Mouse (Mus musculus): ENCODE measurements around the gene Pdx1.

Pdx1 gene

DNA sequence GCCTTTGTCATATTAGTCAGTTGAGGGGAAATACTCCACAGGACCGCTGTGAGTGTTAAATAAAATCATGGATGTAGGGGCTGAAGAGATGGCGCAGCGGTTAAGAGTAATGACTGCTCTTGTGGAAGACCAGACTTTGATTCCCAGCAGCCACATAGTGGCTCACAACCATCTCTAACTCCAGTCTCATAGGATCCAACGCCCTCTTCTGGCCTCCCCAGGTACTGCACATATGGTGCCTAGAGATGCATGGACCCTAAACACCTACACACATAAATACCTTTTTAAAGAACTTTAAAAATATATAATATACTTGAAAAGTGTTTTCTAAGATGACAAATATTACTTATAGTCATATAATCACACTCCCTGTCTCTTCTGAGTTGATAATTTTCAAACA is 14.6 kb downstream of the Pdx1 start:
- DNase-seq (ENCODE audit: low spot score in 2 of 2): no peak

- DNase-seq (ENCODE audit: low spot score in 2 of 2): no peak
Measured at GRCm38 (mm10) chr5:147291764-147292505, 22.2 kb downstream of the Pdx1 start.

DNA sequence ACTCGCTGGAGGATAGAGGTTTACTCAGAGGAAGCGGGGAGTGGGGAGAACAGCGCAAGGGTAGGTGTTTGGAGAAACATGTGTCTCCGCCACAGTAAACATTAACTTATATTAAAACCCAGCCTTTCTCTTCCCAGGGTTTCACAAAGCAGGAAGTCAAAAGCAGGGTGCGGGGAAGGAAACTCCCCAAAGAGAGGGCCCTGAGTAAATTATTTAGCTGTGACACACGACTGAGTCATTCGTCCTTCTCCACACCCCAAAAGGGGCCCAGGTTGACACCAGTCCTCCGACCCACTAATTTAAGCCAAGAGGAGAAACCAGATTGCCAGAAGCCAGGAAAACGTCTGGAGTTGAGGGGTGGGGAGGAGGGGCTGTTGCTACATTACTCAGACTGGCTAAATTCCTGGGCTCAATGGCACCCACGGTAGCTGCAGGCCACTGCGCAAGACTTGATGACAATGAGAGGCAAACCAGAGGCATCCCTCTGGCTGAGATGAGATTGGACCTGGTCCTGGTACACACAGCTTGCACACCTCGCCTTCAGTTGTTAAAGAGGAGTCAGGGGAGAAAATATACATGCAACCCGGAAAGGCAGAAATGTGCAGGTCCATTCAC is 22.9 kb downstream of the Pdx1 start:
- DNase-seq (ENCODE audit: low spot score in 2 of 2): no peak

- DNase-seq (ENCODE audit: low spot score in 2 of 2): peak; percentile 42 to 55
Measured at GRCm38 (mm10) chr5:147293127-147293910, 23.6 kb downstream of the Pdx1 start.

- no peak for DNase-seq (ENCODE audit: low spot score in 2 of 2)
Measured at GRCm38 (mm10) chr5:147294121-147294520, 24.4 kb downstream of the Pdx1 start.

GRCm38 (mm10) chr5:147297249-147297648 is 27.5 kb downstream of the Pdx1 start:
- no peak for DNase-seq (ENCODE audit: low spot score in 2 of 2)

DNA sequence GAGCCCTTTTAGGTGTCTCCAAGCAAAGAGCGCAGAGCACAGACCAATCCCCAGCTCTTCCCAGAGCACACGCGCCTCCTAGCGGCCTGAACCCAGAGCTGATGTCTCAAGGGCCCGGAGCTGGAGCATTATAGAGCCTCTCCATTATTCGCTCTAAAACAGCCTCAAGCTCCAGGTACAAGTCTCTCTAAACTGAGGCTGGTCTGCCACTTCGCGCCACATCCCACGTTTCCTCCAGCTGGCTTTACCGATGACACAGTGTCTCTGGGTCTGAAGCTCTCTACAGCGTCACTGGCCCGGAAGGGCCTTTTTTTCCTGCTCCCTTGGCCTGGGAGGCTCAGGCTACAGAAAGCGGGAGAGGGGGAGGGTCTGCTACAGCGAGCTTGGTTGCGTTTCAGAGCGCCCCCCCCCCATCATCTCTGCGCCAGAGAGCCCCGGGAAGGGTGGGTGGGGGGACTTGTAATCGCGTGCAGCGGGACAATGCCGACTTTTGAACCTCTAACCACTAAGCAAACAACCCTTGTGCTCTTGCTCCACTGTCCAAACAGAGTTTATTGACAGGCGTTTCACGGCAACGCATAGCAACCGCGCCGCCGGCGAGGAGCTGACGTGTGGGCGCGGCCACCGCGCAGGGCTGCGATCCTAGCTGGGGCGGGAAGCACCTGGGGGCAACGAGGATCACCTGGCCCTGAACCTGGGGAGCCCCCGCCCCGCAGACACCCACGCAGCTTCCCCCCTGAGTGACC is 29.7 kb downstream of the Pdx1 start:
- peak; percentile 26 to 47 for DNase-seq (ENCODE audit: low spot score in 2 of 2)

- no peak for DNase-seq (ENCODE audit: low spot score in 2 of 2)
Measured at GRCm38 (mm10) chr5:147300001-147300363, 30.2 kb downstream of the Pdx1 start.

DNA sequence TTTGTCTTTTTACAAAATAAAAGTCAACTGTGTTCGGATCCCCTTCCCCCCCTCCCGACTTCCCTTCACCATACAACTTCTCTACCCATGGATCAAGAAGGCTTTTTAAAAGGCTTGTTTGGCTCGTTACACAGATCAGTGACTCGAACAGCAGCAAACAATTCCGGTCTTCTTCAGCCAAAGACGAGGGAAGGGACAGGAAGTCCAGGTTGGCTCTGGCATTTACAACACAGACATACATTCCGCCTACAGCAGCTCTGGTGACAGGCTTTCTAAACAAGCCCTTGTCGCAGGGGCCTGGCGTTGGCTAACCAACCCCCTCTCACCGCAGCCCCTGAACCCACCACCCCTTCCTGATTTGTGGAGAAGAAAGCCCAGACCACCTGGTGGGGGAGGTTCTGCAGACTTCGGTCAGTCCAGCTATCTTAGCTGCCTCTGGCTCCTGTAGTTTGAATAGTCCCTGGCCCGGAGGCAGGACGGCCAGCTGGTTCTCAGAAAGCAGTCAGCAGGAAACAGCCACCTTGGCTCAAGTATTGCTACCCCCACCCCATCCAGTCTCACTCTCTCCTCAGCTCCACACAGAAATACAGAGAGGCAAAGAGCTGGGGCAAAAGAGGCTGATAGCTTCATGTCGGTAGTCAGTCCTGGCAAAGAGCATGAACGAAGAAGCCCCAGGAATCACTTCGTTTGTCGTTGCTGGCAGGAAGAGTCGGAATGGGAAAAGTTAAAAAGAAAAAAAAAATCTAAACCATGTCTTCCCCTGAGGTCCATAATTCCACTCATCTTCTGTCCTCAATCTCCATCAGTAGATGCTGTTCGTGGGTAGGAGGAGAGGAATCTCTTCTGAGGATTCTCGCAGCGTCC is 31.4 kb downstream of the Pdx1 start:
- DNase-seq (ENCODE audit: low spot score in 2 of 2): no peak

- no peak for DNase-seq (ENCODE audit: low spot score in 2 of 2)
Measured at GRCm38 (mm10) chr5:147301781-147302070, 32.0 kb downstream of the Pdx1 start.

DNA sequence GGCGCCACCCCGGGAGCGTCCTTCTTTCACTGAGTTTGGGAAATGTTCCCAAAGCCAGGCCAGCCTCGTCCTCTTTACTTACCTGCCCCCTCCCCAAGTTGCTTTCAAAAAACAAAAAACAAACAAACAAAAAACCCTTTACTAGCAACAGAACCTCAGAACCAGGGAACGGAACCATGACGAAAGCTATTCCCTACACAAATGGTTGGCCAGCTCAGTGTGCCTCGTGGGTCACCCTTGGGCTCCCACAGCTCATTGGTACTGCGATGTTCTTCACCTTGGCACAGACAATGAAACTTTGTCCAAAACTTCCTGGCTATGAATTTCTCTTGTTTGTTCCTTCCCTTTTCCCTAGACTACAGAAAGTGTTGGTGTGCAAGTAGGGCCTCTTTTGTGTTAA is 32.4 kb downstream of the Pdx1 start:
- DNase-seq (ENCODE audit: low spot score in 2 of 2): no peak

- no peak for DNase-seq (ENCODE audit: low spot score in 2 of 2)
Measured at GRCm38 (mm10) chr5:147302746-147303400, 33.1 kb downstream of the Pdx1 start.

DNA sequence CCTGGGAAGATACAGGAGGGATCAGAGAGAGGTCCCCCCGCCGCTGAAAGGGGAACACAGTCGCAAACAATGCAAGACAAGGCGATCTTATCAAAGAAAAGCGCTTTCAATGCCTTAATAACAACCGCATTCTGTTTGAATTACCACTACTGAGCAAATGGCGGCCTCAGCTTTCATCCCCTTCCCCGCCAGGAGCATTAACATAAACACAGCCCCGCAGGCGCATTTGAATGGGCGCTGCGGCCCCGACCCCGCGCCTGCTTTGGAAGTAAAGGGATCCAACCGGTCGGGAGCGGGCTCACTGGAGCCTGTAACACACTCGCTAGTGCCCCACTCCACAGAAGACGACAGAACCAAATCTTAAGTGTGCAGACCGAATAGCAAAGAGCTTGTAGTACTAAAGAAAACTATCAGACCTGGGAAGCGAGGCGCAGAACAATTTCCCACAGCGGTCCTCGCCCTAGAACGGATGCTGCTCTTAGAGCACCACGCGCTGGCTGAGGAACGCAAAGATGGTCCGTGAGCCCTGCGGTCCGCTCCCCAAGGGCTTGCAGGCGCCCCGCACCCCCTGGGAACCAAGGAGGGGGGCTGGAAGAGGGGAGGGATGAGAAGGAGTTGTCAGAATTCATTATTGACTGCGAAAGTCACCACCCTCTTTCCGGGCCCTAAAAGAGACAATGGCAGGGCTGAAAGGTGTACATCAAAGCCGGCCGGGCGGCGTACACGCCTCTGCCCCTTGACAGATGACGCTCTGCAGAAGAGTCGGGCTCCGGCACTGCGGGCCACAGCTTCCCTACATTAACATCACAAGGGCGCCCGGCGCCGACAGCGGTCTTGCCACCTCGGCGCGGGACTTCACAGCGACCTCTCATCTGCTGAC is 34.8 kb downstream of the Pdx1 start:
- DNase-seq (ENCODE audit: low spot score in 2 of 2): no peak

- no peak for DNase-seq (ENCODE audit: low spot score in 2 of 2)
Measured at GRCm38 (mm10) chr5:147305166-147305565, 35.4 kb downstream of the Pdx1 start.

- DNase-seq (ENCODE audit: low spot score in 2 of 2): no peak
Measured at GRCm38 (mm10) chr5:147305856-147306637, 36.3 kb downstream of the Pdx1 start.

DNA sequence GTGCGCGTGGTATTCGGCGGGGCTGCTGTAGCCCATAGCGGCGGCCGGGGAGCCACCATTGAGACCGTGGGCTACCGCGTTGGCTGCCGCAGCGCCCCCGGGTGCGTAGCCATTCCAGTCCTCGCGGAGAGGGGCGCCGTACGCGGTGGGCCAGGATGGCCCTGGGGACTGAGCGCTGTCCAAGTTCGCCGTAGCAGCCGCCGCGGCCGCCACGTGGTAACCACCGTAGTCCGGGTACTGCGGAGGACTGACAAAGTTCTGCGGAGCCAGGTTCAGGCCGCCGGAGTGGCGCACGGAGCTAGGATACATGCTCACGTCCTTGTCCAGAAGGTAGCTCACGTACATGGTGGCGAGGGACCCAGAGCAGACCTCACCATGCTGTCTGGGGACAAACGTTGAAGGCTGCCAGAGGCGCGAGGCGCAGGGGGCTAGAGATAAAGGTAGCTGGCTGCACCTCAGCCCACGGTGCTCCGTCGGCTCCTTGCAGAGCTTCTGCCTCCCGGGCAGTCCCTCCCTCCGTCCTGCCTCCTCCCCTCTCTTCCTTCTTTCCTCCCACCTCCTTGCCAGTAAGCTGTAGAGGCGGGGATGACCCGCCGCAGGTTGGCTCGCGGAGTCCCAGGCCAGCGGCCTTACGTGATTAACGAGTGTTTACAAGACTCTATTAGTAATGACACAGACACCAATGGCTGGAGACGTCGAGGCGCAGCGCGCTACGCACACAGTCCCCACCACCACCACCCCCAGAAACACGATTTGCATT is 37.1 kb downstream of the Pdx1 start, which contains the start of gene Cdx2:
Gene Cdx2, minus strand, starts transcription at position 633 of the 760 bp plus-strand sequence.
- DNase-seq (ENCODE audit: low spot score in 2 of 2): no peak

DNA sequence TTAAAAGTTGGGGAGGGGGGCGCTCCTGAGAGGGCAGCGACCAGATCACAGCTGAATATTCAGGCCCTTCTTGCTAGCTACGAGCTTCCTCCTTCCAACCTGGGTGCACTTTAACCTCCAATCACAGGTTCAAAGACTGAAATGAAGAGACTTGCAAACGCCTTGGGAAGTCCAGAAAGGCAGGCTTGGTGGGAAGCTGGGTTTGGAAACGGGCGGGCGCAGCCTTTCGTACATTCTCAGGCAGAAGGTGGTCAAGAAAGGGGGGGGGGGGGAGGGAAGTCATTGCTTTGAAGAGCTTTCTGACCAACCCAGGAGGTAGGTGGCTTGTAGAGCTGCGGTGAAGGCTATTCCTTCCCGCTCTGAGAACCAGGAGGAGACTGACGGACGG is 37.6 kb downstream of the Pdx1 start:
- DNase-seq (ENCODE audit: low spot score in 2 of 2): no peak

GRCm38 (mm10) chr5:147308451-147308850 is 38.7 kb downstream of the Pdx1 start:
- DNase-seq (ENCODE audit: low spot score in 2 of 2): no peak
